Mouse (Mus musculus) T-helper 1 cell (primary cell): ENCODE results near the gene Tsnaxip1.

ENCODE experiments used
- in situ Hi-C: fragments of 300-600 bp; cut with MboI, MseI; formaldehyde crosslinking; loops from one replicate; pipeline ENCODE4 v1.15.1; 2025; ENCODE audit warnings: high pct_unique_total_duplicates

Gene Tsnaxip1

DNA sequence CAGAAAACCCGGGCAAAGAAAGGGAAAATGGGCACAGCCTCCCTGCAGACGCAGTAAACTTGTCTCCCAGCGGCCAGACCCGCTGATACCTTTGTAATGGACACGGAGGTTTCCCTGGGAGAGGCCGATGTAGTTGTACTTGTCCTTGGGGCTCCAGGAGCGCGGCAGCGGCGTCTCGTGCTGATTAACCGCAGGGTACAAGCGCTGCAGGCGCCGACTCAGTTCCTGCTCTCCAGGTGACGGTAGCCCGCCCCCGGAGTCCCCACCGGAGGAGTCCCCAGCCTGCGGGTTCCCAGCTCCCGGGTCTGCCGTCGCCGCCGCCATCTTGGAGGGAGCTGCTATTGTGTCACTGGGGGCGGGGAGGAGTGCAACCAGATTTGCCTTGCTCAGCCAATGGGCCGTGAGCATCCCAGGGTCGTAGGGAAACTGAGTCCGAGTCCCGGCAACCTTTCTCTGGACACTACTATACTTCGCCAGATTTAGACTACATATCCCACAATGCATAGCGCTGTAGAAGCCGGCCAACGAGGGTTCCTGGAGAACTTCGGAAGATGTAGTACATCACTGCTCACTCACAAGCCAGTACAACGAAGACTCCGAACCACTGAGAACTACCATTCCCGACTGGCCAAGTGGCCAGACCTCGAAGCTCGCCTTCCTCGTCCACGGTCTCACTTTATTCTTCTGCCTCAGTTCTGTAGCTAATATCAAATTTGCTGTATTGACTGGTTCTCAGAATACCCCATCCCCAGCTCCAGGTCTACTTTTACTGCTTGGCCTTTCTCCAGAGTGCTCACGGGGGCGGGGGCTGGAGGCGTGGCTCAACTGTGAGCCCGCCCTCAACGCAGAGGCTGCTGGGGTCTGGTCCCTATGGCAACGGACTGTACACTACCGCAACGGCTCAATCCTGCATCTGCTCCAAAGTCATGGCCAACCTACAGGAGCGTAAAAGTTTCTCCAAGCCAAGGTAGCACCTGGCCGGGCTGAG is at the start of gene Tsnaxip1, which contains the start of gene Ranbp10:
TSS of gene Tsnaxip1 (plus strand) at position 871 of the 988 bp plus-strand sequence.
TSS of gene Ranbp10 (minus strand) at position 490 of the 988 bp plus-strand sequence.
- in situ Hi-C loops: no loop called here

GRCm38 (mm10) chr8:105777833-105778232 is 49.7 kb upstream of the Tsnaxip1 start:
- in situ Hi-C loops: no loop called here

DNA sequence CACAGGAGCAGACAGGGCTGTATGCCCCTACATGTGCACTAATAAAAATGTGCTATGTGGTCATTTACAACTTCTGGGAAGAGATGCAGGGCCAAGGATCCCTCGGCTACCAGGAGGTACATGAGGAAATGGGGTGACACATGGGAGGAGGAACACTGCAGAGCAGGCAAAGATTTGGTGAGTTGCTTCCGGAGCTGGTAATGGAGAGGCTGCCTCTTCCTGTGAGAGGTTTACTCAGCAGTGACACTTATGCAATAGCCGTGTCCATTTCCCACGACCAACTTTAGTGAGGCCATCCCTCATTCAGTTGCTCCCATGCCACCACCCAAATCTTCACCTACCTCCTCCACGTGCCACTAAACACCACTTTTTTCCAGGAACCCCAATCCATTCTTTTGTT is 47.2 kb upstream of the Tsnaxip1 start:
- in situ Hi-C loops: loop anchor here (5.0 kb wide), 1 partner anchor 53 kb away; no protein-coding TSS in a partner anchor

- in situ Hi-C loops: no loop called here
Observed at GRCm38 (mm10) chr8:105788241-105788640, 39.3 kb upstream of the Tsnaxip1 start.

DNA sequence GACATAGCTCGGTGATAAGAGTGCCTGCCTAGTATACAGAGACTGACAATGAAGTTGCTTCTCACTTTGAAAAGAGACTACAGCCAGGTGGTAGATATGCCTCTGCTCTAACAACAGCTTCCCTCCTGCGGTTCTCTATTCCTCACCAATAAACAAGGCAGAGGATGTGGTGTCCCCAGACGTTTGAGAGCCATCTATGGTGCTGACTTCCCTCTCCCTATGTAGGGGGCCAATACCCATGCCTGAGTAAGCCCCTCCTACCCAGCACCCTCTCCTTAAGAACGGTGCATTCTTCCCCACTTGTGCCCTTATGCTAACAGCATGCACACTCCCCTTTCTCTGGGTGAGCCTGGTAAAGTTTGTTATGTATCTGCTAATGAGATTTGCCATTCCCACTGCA is 38.6 kb upstream of the Tsnaxip1 start:
- in situ Hi-C loops: no loop called here

DNA sequence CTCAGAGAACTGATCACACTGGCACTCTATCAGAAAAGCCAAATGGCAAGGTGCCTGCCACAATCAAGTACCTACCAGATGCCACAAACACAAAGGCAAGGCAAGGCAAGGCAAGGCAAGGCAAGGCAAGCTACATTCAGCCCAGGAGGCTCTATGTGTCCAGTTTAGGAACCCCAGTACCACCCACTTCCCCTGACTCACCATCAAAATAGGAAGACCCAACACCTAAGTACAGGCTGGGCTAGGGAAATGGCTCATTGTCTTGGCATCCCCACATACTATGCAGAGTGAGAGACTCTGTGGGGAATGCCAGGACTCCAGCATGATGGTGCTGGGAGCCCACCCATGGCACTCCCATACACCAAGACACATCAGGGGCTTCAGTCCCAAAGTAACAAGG is 37.9 kb upstream of the Tsnaxip1 start:
- in situ Hi-C loops: no loop called here

- in situ Hi-C loops: no loop called here
Observed at GRCm38 (mm10) chr8:105793331-105793730, 34.2 kb upstream of the Tsnaxip1 start.

DNA sequence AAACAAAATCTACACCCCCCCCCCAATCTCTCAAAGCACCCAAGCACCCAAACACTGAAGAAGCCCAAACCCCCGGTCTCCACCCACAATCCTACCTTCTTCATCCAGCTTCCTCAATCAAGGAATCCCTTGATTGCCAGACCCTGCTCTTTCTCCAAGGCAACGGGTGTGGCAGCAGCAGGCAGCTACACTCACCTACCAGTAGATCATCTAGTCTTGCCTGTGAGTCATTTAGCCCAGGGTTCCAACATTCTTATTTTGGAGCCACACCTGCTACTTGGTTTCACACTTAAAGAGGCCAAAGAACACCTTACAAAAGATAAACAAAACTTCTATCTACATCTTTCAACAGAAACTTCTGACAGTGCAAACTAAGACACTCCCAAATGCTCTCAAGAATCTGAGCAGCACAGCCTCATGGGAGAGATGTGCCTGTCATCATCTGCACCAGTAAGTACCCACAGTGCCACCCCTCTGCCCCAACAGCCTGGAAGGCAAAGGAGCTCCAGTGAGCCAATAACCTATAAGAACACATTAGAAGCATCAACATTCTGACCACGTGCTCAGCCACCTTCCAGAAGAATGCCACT is 33.4 kb upstream of the Tsnaxip1 start:
- in situ Hi-C loops: no loop called here

DNA sequence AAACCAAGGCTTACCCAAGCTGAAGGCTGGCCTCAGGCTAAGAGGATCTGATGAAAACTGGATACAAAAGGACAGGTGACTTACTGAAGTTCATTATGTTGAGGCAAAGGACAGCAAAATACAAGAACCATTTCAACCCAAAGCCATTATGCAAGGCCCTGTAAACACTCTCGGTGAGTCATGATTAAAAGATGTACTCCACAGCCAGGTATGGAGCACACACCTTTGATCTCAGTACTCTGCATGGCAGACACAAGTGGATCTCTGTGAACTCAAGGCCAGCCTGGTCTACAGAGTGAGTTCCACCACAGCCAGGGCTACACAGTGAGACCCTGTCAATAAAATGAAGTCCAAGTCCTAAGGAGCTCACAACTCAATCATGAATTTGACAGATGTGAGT is 31.7 kb upstream of the Tsnaxip1 start:
- in situ Hi-C loops: no loop called here

- in situ Hi-C loops: no loop called here
Observed at GRCm38 (mm10) chr8:105798408-105798807, 29.1 kb upstream of the Tsnaxip1 start.

GRCm38 (mm10) chr8:105799091-105799812 is 28.3 kb upstream of the Tsnaxip1 start:
- in situ Hi-C loops: no loop called here

DNA sequence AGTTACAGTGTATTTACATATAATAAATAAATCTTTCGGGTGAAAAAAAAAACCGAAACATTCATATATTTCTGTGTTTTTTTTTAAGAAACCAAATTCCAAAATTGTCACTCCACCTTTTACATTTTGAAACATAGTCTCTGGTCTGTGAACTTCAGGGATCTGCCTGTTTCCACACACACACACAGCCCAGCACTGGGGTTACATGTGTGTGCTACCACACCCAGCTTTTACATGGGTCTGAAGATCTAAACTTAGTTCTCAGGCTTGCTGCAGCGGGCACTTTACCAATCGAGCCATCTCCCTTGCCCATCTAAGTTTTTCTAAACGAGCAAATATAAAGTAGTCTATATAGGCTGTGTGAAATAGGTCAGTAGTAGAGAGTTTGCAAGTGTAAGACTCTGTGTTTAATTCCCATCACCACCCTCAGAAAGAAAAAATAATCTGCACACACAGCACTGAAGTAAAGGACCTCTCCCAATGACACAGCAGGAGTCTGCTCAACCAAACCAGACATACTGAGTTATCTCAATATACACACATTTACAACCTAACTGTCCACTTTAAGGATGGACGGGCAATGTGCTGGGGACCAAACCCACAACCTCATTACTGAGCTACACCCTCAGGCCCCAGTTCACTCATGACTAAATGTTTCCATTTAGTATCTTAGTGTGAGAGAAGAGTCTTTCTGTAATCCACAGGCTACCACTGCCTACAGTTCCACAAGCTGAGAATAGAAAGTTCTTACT is 26.2 kb upstream of the Tsnaxip1 start:
- in situ Hi-C loops: no loop called here

- in situ Hi-C loops: no loop called here
Observed at GRCm38 (mm10) chr8:105804797-105805196, 22.7 kb upstream of the Tsnaxip1 start.

DNA sequence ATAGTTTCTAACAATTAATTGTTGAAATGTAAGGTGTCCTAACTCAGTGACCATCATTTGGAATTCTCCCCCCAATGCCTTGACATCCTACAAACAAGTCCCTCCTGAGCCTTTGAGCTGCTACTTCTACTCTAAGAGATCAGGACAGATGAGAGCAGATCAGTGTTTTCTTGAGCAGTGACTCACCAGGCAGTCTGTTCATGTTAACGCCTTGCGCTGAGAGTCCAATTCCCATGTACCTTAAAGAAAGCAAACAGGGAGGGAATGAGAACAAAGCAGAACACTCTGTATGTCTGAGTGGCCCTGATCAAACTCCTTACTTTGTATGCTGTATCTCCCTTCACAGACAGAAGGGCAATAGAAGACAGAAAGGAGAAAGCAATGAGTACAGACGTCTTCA is 22.2 kb upstream of the Tsnaxip1 start:
- in situ Hi-C loops: no loop called here

GRCm38 (mm10) chr8:105805964-105806363 is 21.6 kb upstream of the Tsnaxip1 start:
- in situ Hi-C loops: no loop called here

GRCm38 (mm10) chr8:105807766-105808165 is 19.8 kb upstream of the Tsnaxip1 start:
- in situ Hi-C loops: no loop called here

- in situ Hi-C loops: no loop called here
Observed at GRCm38 (mm10) chr8:105808480-105808879, 19.1 kb upstream of the Tsnaxip1 start.

DNA sequence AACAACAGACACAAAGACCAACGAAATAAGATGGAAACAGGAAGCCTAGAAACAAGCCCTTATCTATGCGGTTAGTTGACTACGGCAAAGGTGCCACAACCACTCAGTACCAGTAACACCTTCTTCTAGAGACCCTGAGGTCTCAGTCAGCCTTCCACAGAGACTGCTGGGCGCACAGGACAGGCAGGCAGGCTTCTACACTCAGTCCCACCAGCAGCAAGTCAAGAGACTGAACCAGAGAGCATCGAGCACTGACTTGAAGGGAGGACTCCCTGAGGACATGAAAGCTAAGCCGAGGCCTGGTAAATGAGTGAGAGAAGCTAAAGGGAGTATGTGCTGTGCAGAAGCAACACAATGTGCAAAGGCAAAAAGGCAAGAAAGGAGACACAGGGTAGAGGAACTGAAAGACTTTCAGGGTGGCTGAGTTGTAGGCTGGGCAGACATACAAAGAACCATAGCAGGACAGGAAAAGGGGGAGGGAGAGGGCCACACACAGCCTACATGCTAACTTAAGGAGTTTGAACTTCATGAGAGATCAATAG is 17.2 kb upstream of the Tsnaxip1 start:
- in situ Hi-C loops: no loop called here

DNA sequence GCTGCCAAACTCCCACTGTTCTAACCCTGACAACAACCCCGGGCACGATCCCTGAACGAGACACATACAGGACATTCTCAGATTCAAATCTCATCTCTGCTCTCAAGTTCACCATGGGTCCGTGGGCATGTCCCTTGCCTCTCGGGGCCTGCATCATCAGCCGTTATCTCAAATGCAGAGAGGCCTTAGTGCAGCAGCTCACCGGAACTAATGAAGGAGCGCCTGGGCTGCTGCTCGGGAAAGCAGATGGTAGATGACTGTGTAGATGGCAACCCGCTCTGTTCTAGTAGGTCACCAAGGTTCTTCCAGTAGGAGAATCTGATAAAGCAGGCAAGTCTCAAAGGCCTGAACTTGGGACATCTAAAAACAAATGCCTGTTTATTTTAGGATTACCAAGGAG is 16.5 kb upstream of the Tsnaxip1 start:
- in situ Hi-C loops: no loop called here

GRCm38 (mm10) chr8:105811543-105811942 is 16.0 kb upstream of the Tsnaxip1 start:
- in situ Hi-C loops: no loop called here

GRCm38 (mm10) chr8:105812511-105812910 is 15.0 kb upstream of the Tsnaxip1 start:
- in situ Hi-C loops: no loop called here
